Mouse (Mus musculus) CD4-positive, CD25-positive, alpha-beta regulatory T cell, adult 4 months (primary cell): ENCODE results near the gene Pnp. TPM values are rescaled to one million over a fixed set of nuclear protein-coding genes. Genes with fewer than 3 reads are reported as not detected.
"Not testable (repeated sequence)": the region's sequence is repeated elsewhere in the genome, so short reads cannot be mapped to it uniquely, and the experiment has no call there.

Source experiments
- ATAC-seq: one replicate; pipeline ENCODE4 v1.8.0; 2017
- polyA plus RNA-seq, 2 experiments: library from polyadenylated mRNA; unstranded; fragments of 100-300 nt; shearing (Covaris generic); gene quantifications; one replicate each; pipeline ENCODE4 v1.2.1; 2017

Gene Pnp
- polyA plus RNA-seq, 2 experiments from 2014 or later = 61.1 to 62.9 TPM

- peak; percentile 5 for ATAC-seq
These were observed 675 bp downstream of the Pnp start for GRCm38 (mm10) chr14:50931493-50932020.

- ATAC-seq = no peak
These were observed 5.8 kb downstream of the Pnp start for GRCm38 (mm10) chr14:50936649-50937048.

- no peak for ATAC-seq
These were observed 7.4 kb downstream of the Pnp start for GRCm38 (mm10) chr14:50938119-50938908.

DNA sequence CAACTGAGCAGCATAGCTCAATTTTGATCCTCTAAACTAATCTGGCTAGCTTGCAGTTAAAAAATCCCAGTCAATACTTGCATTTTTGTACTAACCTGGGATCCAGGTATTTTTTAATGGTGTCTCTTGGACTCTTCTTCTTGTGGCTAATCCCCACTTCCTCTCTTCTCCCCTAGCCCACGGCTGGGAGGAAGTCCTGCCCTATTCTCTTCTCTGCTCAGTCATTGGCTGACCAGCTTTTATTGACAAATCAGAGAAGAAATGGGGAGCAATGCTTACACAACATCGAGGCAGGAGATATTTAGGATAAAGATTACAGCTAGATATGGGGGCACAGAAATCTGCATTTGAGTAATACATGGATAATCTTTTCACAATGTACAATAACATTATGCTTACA, 8.1 kb downstream of the Pnp start:
- peak; percentile 89 for ATAC-seq

DNA sequence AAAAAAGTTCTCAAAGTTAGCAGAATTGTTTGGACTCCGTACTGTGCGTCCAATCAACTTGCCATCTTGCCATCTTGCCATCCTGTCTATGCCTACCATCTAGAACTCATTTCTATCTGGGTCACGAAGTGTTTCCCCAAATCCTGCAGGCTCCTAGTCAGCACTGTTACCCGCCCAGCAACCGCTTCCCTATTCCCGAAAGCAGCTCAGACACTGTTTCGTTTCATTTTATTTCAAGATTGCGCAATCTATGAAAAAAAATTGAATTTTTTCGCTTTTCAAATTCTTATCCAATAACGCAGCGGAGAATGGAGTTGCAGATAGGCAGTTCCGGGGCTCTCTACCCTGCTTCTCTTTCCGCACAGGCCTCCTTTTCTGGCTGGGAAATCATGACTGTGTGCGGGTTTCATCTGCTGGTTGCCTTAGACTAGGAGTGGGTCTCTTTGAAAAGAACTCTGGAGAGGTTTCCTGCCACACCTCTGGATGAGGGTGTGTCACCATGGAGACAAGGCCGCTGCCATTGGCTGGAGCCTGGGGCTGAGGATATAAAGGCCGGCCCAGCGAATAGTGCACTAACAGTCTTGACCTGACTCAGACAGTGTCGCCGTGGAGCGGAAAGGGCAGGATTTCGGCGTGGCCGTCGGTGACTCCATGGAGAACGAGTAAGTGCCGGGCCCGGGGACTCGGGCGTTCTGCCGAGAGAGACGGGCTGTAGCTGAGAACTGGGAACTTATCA, 13.2 kb downstream of the Pnp start, which contains the start of gene Gm49342:
Gene Gm49342, plus strand, starts transcription at position 586 of the 736 bp plus-strand sequence.
- peak; percentile 92 for ATAC-seq

- ATAC-seq = peak; percentile 83
These were observed 13.8 kb downstream of the Pnp start for GRCm38 (mm10) chr14:50944668-50945033.

DNA sequence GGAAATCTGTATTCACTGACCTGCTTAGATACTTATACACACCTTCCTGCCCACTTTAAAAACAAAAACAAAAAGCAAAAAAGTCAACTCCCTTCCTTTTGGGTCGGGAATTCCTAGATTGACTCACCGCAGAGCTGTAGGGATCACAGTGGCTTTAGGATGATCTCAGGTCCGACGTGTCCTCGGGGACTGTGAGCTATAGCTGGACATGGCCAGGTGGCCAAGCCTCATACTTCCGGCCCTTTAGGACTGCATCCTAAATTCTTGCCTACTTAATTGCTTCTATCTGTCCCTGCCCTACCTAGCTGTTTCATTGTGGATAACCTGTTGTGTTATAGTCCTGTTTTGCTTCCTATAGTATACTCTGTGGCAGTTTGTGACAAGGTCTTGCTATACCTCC, 14.2 kb downstream of the Pnp start:
- not testable (repeated sequence) for ATAC-seq

DNA sequence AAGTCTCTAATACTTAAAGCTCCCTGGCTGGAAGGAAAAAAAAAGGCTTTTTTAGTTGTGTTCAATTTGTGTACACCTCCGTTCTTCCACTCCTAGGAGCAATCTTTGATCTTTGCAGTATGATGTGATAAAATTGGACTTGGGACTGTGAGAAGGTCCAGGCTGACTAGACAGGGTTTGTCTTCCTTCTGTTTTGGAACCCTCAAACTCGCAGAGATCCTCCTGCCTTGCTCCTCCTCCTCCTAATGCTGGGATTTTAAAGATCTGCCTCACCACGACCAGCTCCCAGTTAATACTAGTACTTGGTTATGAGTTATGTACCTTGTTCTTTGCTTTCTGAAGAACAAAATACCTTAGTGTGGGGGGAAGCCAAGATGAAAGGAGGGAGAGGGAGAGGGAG, 14.6 kb downstream of the Pnp start:
- ATAC-seq = not testable (repeated sequence)

GRCm38 (mm10) chr14:50955487-50955886, 24.6 kb downstream of the Pnp start:
- ATAC-seq = no peak

DNA sequence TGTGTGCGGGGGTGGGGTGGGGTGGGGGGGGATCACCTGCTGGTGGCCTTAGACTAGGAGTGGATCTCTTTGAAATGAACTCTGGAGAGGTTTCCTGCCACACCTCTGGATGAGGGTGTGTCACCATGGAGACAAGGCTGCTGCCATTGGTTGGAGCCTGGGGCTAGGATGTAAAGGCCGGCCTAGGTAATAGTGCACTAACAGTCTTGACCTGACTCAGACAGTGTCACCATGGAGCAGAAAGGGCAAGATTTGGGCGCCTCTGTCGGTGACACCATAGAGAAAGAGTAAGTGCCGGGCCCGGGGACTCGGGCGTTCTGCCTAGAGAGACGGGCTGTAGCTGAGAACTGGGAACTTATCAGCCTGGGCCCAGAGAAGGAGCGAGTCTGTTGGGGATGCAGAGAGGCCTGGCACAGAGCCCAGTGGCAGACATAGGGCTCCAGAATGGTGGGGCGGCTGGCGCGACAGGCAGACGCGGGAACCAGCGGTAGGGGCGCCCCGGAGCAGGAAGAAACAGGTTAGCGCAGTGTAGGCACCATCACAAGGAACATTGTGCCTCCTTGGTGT, 25.1 kb downstream of the Pnp start, which contains the start of gene Pnp2:
Gene Pnp2, plus strand, starts transcription at position 51 of the 567 bp plus-strand sequence.
- peak; percentile 93 for ATAC-seq

DNA sequence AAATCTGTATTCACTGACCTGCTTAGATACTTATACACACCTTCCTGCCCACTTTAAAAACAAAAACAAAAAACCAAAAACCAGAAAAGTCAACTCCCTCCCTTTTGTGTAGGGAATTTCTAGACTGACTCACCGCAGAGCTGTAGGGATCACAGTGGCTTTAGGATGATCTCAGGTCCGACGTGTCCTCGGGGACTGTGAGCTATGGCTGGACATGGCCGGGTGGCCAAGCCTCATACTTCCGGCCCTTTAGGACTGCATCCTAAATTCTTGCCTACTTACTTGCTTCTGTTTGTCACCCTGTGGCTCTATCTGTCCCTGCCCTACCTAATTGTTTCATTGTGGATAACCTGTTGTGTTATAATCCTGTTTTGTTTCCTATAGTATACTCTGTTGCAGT, 25.8 kb downstream of the Pnp start:
- ATAC-seq = not testable (repeated sequence)

- ATAC-seq = not testable (repeated sequence)
These were observed 26.3 kb downstream of the Pnp start for GRCm38 (mm10) chr14:50957146-50957545.

DNA sequence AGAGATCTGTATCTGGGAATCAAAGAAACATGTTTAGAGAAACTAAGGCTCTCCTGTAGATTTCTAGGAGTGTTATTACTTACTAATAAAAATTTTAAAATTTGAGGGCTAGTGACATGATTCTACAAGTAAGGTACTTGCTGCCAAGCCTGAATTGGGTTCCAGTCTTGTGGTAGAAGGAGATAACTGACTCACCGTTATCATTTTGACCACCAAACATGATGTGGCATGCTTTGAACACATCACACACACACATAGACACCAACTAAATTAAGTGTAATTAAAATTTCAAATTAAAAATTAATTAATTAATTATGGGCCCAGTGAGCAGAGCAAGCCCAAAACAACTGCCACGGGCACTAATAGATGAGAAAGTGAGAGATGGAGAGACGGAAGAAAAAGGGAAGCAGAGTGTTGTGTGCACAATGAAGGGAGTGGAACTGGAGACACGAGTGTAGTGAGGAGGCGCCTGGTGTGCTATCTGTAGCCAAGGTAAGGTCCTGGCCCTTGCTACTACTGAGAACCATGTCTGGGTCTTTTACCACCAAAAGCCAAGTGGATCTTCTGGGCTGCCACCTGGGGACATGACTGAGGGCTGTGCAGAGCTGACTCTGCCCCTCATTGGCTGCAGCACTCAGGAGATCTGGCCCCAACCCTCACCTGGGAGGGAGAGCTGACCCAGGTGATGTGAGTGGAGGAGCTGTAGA, 27.6 kb downstream of the Pnp start:
- ATAC-seq = not testable (repeated sequence)

GRCm38 (mm10) chr14:50968216-50968980, 37.5 kb downstream of the Pnp start:
- ATAC-seq = no peak

DNA sequence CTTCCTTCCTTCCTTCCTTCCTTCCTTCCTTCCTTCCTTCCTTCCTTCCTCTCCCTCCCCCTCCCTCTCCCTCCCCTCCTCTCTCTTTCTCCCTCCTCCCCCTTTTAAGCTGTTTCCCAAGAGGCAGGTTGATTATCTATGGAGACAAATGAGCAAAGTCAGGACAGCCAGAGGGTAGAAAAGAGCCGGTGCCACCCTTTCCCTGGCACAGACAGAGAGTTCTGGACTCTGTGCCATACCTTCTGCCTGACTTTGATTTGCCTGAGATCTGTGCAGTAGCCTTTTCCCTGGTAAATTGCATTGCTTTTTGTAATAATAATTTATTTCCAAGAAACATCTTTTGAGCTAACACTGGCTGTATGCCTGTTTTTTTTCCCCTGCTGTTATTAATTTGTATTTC, 38.2 kb downstream of the Pnp start:
- no peak for ATAC-seq

DNA sequence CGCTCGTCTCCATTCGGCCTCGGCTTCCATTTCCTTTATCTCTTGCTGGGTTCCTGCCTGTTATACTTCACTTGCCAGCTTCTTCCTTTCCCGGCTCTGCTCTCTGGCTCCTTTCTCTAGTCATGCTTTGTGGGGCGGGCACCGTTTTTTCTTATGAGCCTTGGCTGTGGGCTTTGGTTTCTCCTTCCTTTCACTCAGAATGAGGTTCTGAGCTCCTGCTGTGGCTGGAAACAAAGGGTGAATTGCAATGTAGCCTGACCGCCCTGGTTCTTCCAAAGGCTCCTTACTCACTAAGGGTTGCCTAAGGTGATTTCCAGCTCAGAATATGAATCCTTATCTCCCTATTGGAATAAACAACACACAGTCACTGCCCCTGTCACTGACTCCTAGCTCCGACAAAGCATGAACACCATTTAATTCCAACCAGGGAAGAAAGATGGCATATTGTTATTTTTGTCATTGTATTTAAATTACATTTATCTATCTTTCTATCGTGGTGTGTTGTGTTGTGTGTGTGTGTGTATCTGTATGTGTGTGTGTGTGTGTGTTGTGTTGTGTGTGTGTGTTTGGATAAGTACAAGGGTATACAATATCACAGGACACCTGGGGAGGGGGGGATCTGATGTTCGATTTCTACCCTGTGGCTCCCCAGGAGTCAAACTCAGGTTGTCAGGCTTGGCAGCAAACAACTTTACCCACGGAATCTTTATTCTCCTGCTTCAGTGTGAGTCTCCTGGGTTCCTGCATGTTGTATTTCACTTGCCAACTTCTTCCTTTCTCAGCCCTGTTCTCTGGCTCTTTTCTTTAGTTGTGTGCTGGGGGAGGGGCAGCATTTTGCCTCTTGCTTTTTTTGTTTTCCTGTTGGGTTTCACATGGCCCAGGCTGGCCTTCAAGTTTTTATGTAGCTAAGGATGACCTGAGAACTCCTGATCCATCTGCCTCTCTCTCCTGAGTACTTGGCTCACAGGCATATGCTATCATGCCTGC, 39.0 kb downstream of the Pnp start:
- ATAC-seq = no peak

- ATAC-seq = no peak
These were observed 39.9 kb downstream of the Pnp start for GRCm38 (mm10) chr14:50970822-50971221.

GRCm38 (mm10) chr14:50973054-50973453, 42.2 kb downstream of the Pnp start:
- ATAC-seq = not testable (repeated sequence)

GRCm38 (mm10) chr14:50973700-50974099, 42.8 kb downstream of the Pnp start:
- ATAC-seq = no peak

- ATAC-seq = no peak
These were observed 44.1 kb downstream of the Pnp start for GRCm38 (mm10) chr14:50975001-50975400.
